Mouse (Mus musculus) CH12F3 (cell line): ENCODE results near the gene Cpeb3.
"Not testable (repeated sequence)": the region's sequence is repeated elsewhere in the genome, so short reads cannot be mapped to it uniquely, and the experiment has no call there.

Experiments
- in situ Hi-C: fragments of 300-500 bp; cut with MboI; formaldehyde crosslinking; loops from 2 replicates; pipeline ENCODE4 v1.14.3; 2020; ENCODE audit warnings: low sequenced_read_pairs

Cpeb3 gene

GRCm38 (mm10) chr19:37207303-37208175 lies 862 bp downstream of the Cpeb3 start, which contains the start of gene March5:
March5 (plus strand) TSS chr19:37207543.
- in situ Hi-C loops, result no loop called here

DNA sequence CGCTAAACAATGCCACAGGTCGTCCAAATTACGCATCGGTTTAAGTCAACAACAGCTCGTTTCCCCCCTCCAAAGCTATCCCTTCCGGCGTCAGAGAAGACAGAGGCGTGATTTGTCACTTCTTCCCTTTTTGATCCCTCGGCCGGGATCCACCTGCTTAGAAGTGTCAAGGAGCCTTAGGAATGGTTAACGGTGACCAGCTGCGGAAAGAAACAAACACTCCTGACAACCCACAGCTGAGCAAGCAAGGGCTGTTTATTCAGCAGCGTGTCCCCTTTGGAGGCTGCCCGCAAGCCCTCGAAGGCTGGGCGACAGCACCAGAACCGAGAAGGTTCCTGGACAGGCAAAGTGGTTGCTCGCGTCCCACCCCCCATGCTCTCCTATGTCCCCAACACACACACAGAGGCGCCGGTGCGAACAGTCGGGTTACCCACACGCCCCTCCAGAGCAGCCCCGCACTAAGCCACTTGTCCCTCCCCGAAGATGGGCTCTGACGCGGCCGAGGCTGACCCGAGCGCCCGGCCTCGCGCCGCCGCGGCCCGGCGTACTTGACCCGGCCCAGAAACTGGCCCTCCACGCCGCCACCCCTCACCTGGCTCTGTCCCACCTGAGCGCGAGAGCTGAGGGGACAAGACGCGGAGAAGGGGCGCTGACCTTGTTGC lies 1.6 kb downstream of the Cpeb3 start:
- in situ Hi-C loops, result no loop called here

GRCm38 (mm10) chr19:37205155-37205554 lies 3.2 kb downstream of the Cpeb3 start:
- in situ Hi-C loops, result not testable (repeated sequence)

- in situ Hi-C loops, result no loop called here
Measured at GRCm38 (mm10) chr19:37203371-37203770, 5.0 kb downstream of the Cpeb3 start.

DNA sequence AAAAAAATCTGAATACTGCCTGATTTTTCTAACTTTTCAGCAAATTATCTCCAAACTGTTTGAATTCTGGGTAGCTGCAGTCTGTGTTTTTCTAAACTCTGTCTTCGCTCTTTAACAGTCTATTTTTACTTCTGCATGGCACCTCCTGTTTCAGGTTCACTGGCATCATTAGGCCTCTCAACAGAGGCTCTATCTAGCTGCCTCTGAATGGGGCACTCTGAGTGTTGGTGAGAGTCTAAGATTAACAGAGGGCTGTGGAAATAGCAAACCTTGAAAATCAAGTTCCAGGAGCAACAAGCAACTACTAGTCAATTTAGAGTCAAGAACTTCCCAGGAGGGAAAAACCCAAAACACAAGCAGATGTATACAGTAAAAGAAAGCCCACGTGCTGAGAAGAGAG lies 8.5 kb downstream of the Cpeb3 start:
- in situ Hi-C loops, result no loop called here

GRCm38 (mm10) chr19:37198165-37198880 lies 10.1 kb downstream of the Cpeb3 start:
- in situ Hi-C loops, result no loop called here

DNA sequence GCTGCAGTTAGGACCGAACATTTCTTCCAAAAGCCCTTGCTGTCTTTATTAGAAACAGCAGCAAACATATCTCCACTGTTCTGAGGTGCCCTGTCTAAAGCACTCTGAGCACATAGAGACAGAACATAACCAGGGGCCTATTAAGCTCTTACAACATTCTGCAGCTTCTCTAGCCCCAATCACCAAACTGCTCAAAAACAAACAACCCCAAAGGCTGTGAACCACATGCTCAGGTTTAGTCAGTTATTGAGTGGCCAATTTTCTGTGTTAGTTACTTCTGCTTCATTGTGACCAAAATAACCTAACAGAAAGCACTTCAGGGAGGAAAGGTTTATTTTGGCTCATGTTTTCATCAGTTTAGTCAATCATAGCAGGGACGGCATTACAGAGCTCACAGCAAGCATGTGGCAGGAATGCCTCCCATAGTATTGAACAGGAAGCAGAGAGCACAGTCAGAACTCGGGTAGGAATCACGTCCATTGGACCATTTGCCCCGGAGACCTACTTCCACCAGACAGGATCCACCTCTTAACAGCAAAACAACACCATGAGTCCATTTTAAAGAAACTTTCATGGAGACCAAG lies 15.8 kb downstream of the Cpeb3 start:
- in situ Hi-C loops, result no loop called here

DNA sequence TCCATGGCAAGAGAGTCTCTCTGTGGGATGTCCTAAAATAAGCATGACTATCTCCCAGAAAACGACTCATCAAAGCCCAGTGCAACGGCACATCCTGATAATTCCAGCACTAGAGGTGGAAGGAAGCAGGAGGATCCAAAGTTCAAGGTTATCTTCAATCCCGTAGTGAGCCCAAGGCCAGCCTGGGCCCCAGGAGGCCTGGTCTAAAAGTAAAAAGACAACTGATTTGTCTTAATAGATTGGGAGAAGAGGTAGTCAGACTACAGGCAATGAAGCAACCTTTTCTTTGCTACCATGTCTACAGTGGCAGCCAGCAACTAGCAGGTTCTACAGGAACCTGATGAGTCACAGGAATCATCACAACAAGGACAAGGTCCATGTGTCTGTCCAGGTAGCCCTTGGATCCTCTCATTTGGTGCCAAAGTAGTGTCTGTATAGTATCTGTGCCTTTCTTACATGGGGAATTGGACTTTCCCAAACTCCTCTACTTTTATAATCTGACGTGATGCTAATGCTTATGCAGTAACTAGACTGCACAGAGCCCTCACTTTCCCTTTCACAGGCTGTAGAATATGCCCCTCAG lies 19.9 kb downstream of the Cpeb3 start:
- in situ Hi-C loops, result no loop called here

GRCm38 (mm10) chr19:37177819-37178708 lies 30.3 kb downstream of the Cpeb3 start:
- in situ Hi-C loops, result no loop called here

GRCm38 (mm10) chr19:37176879-37177462 lies 31.4 kb downstream of the Cpeb3 start:
- in situ Hi-C loops, result no loop called here

- in situ Hi-C loops, result no loop called here
Measured at GRCm38 (mm10) chr19:37175919-37176318, 32.5 kb downstream of the Cpeb3 start.

DNA sequence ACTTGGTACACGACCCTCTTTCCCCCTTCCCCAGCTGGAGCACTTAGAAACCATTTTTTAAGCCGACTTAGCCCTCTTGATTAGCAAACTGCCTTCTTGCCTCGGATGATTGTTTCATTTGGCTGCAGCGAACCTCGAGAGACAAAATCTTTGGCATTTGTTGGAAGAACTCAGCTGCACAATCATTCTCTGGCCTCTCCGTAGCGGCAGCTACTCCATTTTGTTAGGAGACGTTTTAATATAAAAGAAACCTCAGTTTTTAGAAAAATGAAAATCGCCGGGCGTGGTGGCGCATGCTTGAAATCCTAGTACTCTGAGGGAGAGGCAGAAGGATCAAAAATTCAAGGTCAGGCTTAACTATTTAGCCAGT lies 33.0 kb downstream of the Cpeb3 start:
- in situ Hi-C loops, result no loop called here

DNA sequence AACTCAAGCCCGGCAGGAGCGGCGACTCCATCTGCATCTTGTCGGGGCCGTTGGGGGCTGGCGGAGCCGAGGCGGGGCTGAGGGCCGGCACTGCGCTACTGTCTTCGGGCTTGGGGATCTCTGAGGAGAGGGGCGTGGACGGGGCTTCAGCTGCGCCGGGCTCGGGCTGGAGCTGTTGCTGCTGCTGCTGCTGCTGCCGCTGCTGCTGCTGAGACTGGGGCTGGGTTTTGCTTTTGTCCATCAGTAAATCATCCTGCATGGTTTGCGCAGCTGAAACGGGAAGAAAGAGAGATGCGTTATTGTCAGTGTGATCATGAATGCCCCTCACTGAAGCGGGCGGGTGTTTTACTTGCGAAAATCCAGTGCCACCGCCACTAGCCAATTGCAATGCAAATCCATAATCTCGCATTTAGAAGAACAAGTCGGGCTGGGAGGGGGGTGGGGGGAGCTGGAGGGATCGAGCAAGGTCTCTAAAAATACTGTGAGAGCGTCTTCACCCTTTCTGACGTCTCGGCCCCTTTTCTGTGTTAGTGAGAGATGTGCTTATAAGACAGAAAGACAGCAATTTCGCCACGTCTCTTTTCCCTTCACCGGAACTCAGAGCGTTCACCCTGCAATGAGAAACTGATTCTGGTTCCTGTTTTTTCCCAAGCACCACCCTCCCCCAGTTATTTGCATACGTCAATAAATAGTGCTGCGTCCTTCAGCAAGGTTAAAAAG lies 33.5 kb downstream of the Cpeb3 start:
- in situ Hi-C loops, result no loop called here

DNA sequence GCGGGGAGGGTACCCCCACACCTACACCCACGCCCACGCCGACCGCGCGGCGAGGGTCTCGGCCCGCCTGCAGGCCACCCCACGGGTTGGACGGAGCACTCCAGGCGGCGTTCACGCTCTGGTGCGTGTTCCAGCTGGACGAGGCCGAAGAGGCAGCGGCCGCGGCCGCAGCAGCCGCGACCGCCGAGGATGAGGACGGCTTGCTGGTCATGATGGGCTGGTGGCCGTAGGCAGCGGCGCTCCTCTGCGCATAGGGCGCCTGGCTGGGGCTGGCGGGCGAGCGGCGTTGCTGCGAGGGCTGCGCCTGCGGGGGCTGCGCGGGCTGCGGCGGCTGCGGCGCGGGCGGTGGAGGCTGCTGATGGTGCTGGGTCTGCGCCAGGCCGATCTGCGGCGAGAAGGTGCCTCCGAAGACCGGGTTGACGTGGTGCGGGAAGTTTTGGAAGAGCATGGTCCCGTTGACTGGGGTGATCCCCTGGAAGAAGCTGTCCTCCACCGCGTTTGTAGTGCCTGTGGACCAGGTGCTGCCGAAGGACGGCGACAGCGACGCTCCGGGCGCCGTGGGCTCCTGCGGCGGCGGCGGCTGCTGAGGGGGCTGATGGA lies 34.2 kb downstream of the Cpeb3 start:
- in situ Hi-C loops, result no loop called here

- in situ Hi-C loops, result no loop called here
Measured at GRCm38 (mm10) chr19:37173331-37174115, 34.9 kb downstream of the Cpeb3 start.

GRCm38 (mm10) chr19:37172566-37173130 lies 35.8 kb downstream of the Cpeb3 start:
- in situ Hi-C loops, result no loop called here

DNA sequence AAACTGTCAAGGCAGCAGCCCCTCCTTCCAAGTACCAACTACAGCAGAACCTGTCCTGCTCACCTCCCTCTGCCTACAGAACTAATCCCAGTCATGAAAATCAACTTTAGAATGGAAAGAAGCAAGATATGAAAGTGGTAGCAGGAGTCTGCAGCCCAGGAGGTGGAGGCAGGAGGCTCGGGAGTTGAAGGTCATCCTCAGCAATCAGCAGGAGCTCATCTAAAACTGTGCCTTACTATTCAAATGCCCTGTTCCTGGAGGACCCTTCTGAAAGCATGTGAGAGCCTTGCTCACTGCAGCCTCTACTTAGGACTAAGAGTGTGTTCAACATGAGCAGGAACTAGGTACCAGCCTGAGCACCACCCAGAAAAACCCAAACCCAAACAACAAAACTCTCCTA lies 36.3 kb downstream of the Cpeb3 start:
- in situ Hi-C loops, result no loop called here
